Comparison of ENCODE assay signal across 8 mouse cellular contexts in the genomic region with DNA sequence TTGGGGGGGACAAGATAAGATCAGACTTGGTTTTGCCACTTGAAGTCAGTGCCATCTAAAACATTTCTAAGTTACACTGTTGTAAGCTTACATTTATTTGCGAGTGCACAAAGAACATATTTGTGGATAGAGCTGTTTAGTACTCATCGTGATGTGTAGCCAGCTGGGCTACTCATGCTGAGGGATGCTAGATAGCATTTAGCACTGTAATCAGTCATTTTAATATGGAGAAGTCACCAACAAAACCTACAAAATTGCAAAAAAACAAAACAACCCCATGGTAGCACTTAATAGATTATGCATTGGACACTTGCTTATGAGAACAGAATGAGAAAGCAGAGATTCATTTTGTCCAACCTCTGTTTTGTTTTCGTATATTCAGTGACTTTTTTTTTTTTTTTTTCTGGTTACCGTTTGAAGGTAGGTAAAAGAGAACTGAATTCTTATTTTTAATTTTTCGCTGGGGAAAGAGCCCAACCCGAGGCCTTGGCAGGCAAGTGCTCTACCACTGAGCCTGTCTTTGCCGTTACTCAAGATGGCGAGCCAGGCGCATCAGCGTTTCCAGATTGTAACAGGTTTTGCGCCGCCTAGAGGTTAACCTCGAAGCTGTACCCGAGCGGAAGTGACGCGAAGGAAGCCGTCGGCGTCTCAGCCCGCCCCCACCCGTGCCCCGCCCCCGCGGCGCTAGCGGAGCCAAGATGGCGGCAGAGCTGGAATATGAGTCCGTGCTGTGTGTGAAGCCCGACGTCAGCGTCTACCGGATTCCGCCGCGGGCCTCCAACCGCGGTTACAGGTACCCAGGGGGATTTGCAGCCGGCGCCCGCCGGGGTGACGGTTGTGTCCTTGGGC. TPM values are rescaled to one million over a fixed set of nuclear protein-coding genes. Genes with fewer than 3 reads are reported as not detected.
DNase-seq lines count a peak whose midpoint lies in the region; ATAC-seq and TF ChIP-seq lines count a peak whose summit lies in the region.

Gene Necap1 (plus strand): TSS at position 604 of the 849 bp plus-strand sequence.

- peak within 1 kb of the TSS; percentile 86 for H3K27ac ChIP-seq in forebrain, embryonic 12.5 days
- H3K27ac ChIP-seq in heart, postnatal 0 days (ENCODE audit: low read depth) = peak within 1 kb of the TSS; percentile 92
- peak within 1 kb of the TSS; percentile 87 for H3K27ac ChIP-seq in liver, embryonic 16.5 days (ENCODE audit: low read length)
- peak within 1 kb of the TSS; percentile 91 for H3K27ac ChIP-seq in neural tube, embryonic 13.5 days (replicated peaks)
- H3K27ac ChIP-seq in testis, adult 2 months (ENCODE audit: control insufficient read depth, insufficient read depth, low read depth, low read length) = peak within 1 kb of the TSS; percentile 90

- peak within 1 kb of the TSS; percentile 59 for H3K4me2 ChIP-seq in forebrain, embryonic 12.5 days
- peak within 1 kb of the TSS; percentile 79 for H3K4me2 ChIP-seq in heart, postnatal 0 days (ENCODE audit: low read depth, low read length)
- H3K4me2 ChIP-seq in liver, embryonic 16.5 days (ENCODE audit: low read depth, low read length) = peak within 1 kb of the TSS; percentile 74
- H3K4me2 ChIP-seq in neural tube, embryonic 13.5 days = peak within 1 kb of the TSS; percentile 62

- H3K4me3 ChIP-seq in E14TG2a.4 (replicated peaks; ENCODE audit: low read length) = peak within 1 kb of the TSS; percentile 98
- peak within 1 kb of the TSS; percentile 81 for H3K4me3 ChIP-seq in forebrain, embryonic 12.5 days (replicated peaks)
- peak within 1 kb of the TSS; percentile 98 for H3K4me3 ChIP-seq in heart, postnatal 0 days (ENCODE audit: low read depth, low read length)
- H3K4me3 ChIP-seq in liver, embryonic 16.5 days (ENCODE audit: low read depth, low read length) = peak within 1 kb of the TSS; percentile 98
- H3K4me3 ChIP-seq in neural tube, embryonic 13.5 days = peak within 1 kb of the TSS; percentile 87
- peak within 1 kb of the TSS; percentile 92 for H3K4me3 ChIP-seq in testis, adult 2 months (ENCODE audit: control insufficient read depth, low read depth, low read length)

- TF ChIP-seq CTCF in E14TG2a.4 (conservative IDR thresholded peaks at IDR 0.05; ENCODE audit: low read length) = peak; percentile 35; the same call in 1 of the 2 replicates
- peak; percentile 80 for TF ChIP-seq CTCF in heart, postnatal 0 days (IDR thresholded peaks at IDR 0.05; ENCODE audit: low read depth)
- peak; percentile 79; the same call in 1 of the 2 replicates for TF ChIP-seq CTCF in testis, adult 2 months (IDR thresholded peaks at IDR 0.05; ENCODE audit: control insufficient read depth, insufficient read depth, insufficient replicate concordance, low read depth, low read length)

- peaks cover 36% of the 10 kb centered on the region for H3K36me3 ChIP-seq in E14TG2a.4 (ENCODE audit: insufficient read depth, low read length)
- H3K36me3 ChIP-seq in forebrain, embryonic 12.5 days (replicated peaks) = peaks cover 8% of the 10 kb centered on the region; the same call in 1 of the 2 replicates
- peaks cover 17% of the 10 kb centered on the region for H3K36me3 ChIP-seq in heart, postnatal 0 days (replicated peaks; ENCODE audit: control insufficient read depth, insufficient read depth, low read length)
- peaks cover 5% of the 10 kb centered on the region; the same call in 1 of the 2 replicates for H3K36me3 ChIP-seq in liver, embryonic 16.5 days (ENCODE audit: control insufficient read depth, insufficient read depth)
- H3K36me3 ChIP-seq in neural tube, embryonic 13.5 days = peaks cover 10% of the 10 kb centered on the region; the same call in 1 of the 2 replicates
- no peaks in the 10 kb centered on the region for H3K36me3 ChIP-seq in testis, adult 2 months (ENCODE audit: control insufficient read depth, insufficient read depth, low read length)

- peak; percentile 95 for DNase-seq in c-Kit-positive CD71-positive TER-119-positive erythroid progenitor cells, embryonic 14.5 days (ENCODE audit: low spot score)
- DNase-seq in heart, postnatal 0 days (ENCODE audit: low spot score) = peak; percentile 94
- DNase-seq in kidney, postnatal 4 days = peak; percentile 99

- H3K9ac ChIP-seq in forebrain, embryonic 12.5 days = peak within 1 kb of the TSS; percentile 81
- peak within 1 kb of the TSS; percentile 92 for H3K9ac ChIP-seq in heart, postnatal 0 days (replicated peaks; ENCODE audit: low read depth, low read length)
- H3K9ac ChIP-seq in liver, embryonic 16.5 days (ENCODE audit: low read depth, low read length) = peak within 1 kb of the TSS; percentile 91
- H3K9ac ChIP-seq in neural tube, embryonic 13.5 days = peak within 1 kb of the TSS; percentile 90

- TF ChIP-seq EP300 in heart, postnatal 0 days (IDR thresholded peaks at IDR 0.05; ENCODE audit: low read depth) = no peak

- no peaks in the 10 kb centered on the region for H3K27me3 ChIP-seq in E14TG2a.4 (ENCODE audit: insufficient read depth, low read length)
- H3K27me3 ChIP-seq in forebrain, embryonic 12.5 days = 0 out of 2 replicates have a peak, but pooled peaks cover 8% of the 10 kb centered on the region
- no peaks in the 10 kb centered on the region for H3K27me3 ChIP-seq in heart, postnatal 0 days (ENCODE audit: control insufficient read depth, insufficient read depth, low read length)
- no peaks in the 10 kb centered on the region; the same call in 1 of the 2 replicates for H3K27me3 ChIP-seq in liver, embryonic 16.5 days (ENCODE audit: control insufficient read depth, insufficient read depth, low read depth, low read length)
- H3K27me3 ChIP-seq in neural tube, embryonic 13.5 days = peaks cover 7% of the 10 kb centered on the region; the same call in 1 of the 2 replicates
- H3K27me3 ChIP-seq in testis, adult 2 months (ENCODE audit: control insufficient read depth, insufficient read depth, low read length) = no peaks in the 10 kb centered on the region

- ATAC-seq in forebrain, embryonic 12.5 days (ENCODE audit: low FRiP score) = peak; percentile 97
- peak; percentile 97 for ATAC-seq in heart, postnatal 0 days (ENCODE audit: insufficient read depth, low read depth)
- ATAC-seq in liver, embryonic 16.5 days (ENCODE audit: low read depth) = peak; percentile 97
- ATAC-seq in neural tube, embryonic 13.5 days (ENCODE audit: low read depth) = peak; percentile 97

- TF ChIP-seq POLR2A in testis, adult 2 months (IDR thresholded peaks at IDR 0.05; ENCODE audit: control insufficient read depth, low read depth, low read length) = peak; percentile 97; the same call in 1 of the 2 replicates

- peaks cover 43% of the 10 kb centered on the region for H3K4me1 ChIP-seq in E14TG2a.4 (replicated peaks; ENCODE audit: low read depth, low read length)
- peaks cover 12% of the 10 kb centered on the region for H3K4me1 ChIP-seq in forebrain, embryonic 12.5 days
- peaks cover 12% of the 10 kb centered on the region for H3K4me1 ChIP-seq in heart, postnatal 0 days (ENCODE audit: control insufficient read depth, insufficient read depth)
- H3K4me1 ChIP-seq in liver, embryonic 16.5 days (ENCODE audit: control insufficient read depth, low read depth, low read length) = peaks cover 15% of the 10 kb centered on the region
- peaks cover 31% of the 10 kb centered on the region for H3K4me1 ChIP-seq in neural tube, embryonic 13.5 days (replicated peaks)
- H3K4me1 ChIP-seq in testis, adult 2 months (ENCODE audit: control insufficient read depth, insufficient read depth, low read length) = no peaks in the 10 kb centered on the region; the same call in 1 of the 2 replicates

- no peaks in the 10 kb centered on the region for H3K9me3 ChIP-seq in E14TG2a.4 (ENCODE audit: low read length)
- no peaks in the 10 kb centered on the region for H3K9me3 ChIP-seq in forebrain, embryonic 12.5 days
- no peaks in the 10 kb centered on the region for H3K9me3 ChIP-seq in heart, postnatal 0 days (replicated peaks; ENCODE audit: control insufficient read depth, low read length)
- no peaks in the 10 kb centered on the region for H3K9me3 ChIP-seq in liver, embryonic 16.5 days (replicated peaks; ENCODE audit: control insufficient read depth, low read length)
- no peaks in the 10 kb centered on the region for H3K9me3 ChIP-seq in neural tube, embryonic 13.5 days

- 6% methylated on average over 43 of the region's 43 CpGs for WGBS in forebrain, embryonic 12.5 days
- WGBS in heart, postnatal 0 days = 7% methylated on average over 43 of the region's 43 CpGs
- WGBS in liver, embryonic 16.5 days (ENCODE audit: insufficient replicate concordance) = 6% methylated on average over 43 of the region's 43 CpGs
- WGBS in neural tube, embryonic 13.5 days = 8% methylated on average over 43 of the region's 43 CpGs

RNA-seq across cellular contexts. Expression of gene Necap1, which starts in this region (rescaled TPM):
- 67.0 and 73.4 TPM in 2 replicates for polyA plus RNA-seq in forebrain, embryonic 12.5 days (2016; fragmentation: Nextera tagmentation; extraction: Ambion mirVana)
- total RNA-seq in heart, postnatal 0 days (2014; rRNA removed; ENCODE audit: low replicate concordance) = 37.7 and 40.3 TPM in 2 replicates
- 35.9 and 37.0 TPM in 2 replicates for polyA plus RNA-seq in heart, postnatal 0 days (2015; fragmentation: Nextera tagmentation; extraction: Ambion mirVana)
- 26.0 and 27.6 TPM in 2 replicates for polyA plus RNA-seq in liver, embryonic 16.5 days (2015; fragmentation: Nextera tagmentation; extraction: Ambion mirVana)
- polyA plus RNA-seq in neural tube, embryonic 13.5 days (2015; fragmentation: Nextera tagmentation; extraction: Ambion mirVana) = 128 and 130 TPM in 2 replicates
- polyA plus RNA-seq in testis, adult 2 months (2012; rRNA removed) = 9.9 and 13.2 TPM in 2 replicates

Comparison
In these comparisons a context has a peak if more than half of its experiments do, and no peak if none do; other contexts are left out.
1. Peak in every context shown above with its lines: DNase-seq, ATAC-seq, H3K4me3 ChIP-seq and H3K27ac ChIP-seq.